Mouse (Mus musculus) left cerebral cortex, adult 8-10 months (tissue): ENCODE results near the gene Gm20388. TPM values are rescaled to one million over a fixed set of nuclear protein-coding genes. Genes with fewer than 3 reads are reported as not detected.
A peak's percentile ranks its signal among the peaks of the same experiment; 100 is the strongest.
"Not testable (repeated sequence)": the region's sequence is repeated elsewhere in the genome, so short reads cannot be mapped to it uniquely, and the experiment has no call there.

Experiments used
- DNase-seq, 2 experiments: peaks; one replicate each; pipeline ENCODE4 v3.0.0; 2022; ENCODE audit warnings: low spot score in 2 of 2
- total RNA-seq, 4 experiments: library from RNA; stranded (reverse); gene quantifications; 2 replicates each; pipeline ENCODE4 v1.2.4; 2022

Gm20388 gene
- total RNA-seq, 4 experiments from 2014 or later = 10.4 to 20.8 (median 16.4) TPM

GRCm38 (mm10) chr8:120357504-120357903 is 446.9 kb downstream of the Gm20388 start:
- no peak for DNase-seq

DNA sequence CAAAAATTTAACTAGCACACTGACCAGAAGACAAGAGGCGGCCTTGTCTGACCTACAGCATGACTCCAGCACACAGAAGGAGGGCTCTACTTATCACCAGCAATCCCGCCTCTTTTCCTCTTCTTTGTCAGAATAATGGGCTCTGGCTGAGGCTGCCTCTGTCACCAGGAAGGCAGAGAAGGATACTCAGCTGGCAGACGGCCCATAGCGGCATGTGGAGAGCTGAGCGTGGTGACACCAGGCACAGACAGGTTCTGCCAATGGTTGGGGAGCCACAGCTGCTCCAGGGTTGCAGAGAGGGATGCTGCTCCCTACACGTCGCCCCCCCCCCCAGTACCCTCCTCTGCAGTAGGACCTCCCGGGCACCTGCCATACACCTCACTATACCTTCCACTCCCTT is 450.7 kb downstream of the Gm20388 start:
- peak in 1 of 2 experiments; percentile 59 for DNase-seq

DNA sequence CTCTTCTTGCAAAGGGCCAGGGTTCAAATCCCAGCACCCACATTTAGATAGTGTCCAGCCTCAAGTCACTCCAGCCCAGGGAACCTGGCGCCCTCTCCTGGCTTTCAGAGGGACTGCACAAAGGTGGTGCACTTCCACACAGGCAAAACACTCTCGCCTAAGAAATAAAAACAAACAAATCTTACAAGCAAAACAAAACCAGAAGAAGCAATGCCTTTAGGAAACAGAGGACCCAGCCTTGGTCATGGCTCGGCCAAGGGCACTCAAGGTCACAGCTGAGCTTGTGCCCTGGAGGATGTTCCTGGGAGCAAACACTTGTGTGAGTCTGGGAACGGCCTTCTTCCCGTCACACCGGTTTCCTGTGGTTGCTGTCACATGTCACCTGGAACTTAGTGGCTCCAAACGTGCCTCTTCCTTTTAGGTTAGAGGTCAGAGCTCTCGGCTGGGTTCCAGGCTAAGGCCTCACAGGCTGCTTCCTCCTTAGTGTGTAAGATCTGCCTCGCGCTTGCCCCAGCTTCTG is 453.0 kb downstream of the Gm20388 start:
- DNase-seq = no peak

- DNase-seq = no peak
These were observed 453.6 kb downstream of the Gm20388 start for GRCm38 (mm10) chr8:120364093-120364725.

GRCm38 (mm10) chr8:120366840-120367239 is 456.2 kb downstream of the Gm20388 start:
- DNase-seq = no peak

DNA sequence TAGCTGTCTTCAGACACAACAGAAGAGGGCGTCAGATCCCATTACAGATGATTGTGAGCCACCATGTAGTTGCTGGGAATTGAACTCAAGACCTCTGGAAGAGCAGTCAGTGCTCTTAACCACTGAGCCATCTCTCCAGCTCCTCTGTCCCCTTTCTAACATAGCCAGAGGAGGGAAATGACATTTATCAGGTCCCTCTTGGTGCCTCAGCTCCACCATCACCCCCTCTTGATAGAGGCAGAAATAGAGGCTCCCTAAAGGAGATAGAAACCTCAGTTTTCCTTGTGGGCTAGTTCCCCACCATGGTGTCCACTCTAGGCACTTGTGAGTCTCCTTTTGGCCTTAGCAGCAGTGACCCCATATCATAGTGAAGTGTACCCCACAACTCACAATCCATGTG is 457.6 kb downstream of the Gm20388 start:
- DNase-seq = not testable (repeated sequence)

GRCm38 (mm10) chr8:120368814-120369649 is 458.4 kb downstream of the Gm20388 start:
- DNase-seq = peak; percentile 46 to 91

- DNase-seq = no peak
These were observed 459.3 kb downstream of the Gm20388 start for GRCm38 (mm10) chr8:120369956-120370355.

GRCm38 (mm10) chr8:120370461-120370860 is 459.8 kb downstream of the Gm20388 start:
- no peak for DNase-seq

DNA sequence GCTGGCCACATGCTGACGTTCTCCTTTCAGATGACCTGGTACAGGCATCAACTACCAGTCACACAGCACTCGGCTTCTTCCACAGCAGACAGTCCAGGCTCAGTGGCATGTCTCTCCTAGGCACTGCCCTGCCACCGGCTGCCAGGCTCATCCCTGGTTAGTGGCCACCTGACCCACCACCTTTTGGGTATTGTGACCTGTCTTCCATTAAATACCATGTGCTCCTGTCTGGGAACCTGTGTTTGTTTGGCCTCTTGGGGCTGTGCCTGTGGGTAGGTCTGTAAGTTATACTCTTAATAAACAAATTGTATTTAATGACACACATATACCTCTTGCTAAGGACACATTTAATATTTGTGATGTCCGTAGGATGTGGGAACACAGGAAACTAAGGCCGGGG is 460.5 kb downstream of the Gm20388 start:
- DNase-seq = no peak

- peak in 1 of 2 experiments; percentile 63 for DNase-seq
These were observed 461.2 kb downstream of the Gm20388 start for GRCm38 (mm10) chr8:120371725-120372457.

DNA sequence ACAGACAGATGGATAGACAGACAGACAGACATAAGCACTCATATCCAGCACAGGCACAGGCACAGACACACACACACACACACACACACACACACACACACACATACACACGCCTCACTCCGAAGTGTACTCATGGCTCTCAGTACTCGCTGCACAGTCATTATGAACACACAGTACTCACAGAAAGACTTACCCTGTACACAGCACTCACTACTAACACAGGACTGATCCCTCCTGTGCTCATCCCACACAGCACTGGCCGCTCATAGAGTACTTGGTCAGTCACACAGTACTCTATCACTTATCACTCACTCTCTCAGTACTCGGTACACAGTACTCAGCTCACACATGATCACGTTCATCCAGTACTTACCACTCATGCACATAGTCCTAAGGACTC is 462.0 kb downstream of the Gm20388 start:
- no peak for DNase-seq

DNA sequence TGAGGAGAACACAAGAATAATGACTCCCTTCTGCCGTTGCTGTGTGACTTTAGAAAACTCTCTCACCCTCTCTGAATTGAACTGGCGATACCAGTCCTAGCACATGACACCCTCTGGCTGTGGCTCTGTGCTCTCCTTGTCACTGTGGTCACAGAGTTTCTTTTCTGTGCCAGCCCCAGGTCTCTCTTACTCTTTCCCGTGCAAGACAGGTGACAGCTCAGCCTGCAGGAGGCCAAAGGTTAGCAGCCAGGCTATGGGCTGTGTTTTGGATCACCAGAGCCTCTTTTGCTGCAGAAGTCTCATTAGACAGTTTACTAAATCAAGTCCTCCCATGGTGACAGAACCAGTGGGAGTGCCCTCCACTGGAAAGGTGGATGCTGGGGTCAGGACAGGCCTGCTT is 463.0 kb downstream of the Gm20388 start:
- no peak for DNase-seq

GRCm38 (mm10) chr8:120374070-120374469 is 463.4 kb downstream of the Gm20388 start:
- no peak for DNase-seq

- no peak for DNase-seq
These were observed 463.9 kb downstream of the Gm20388 start for GRCm38 (mm10) chr8:120374514-120374913.

GRCm38 (mm10) chr8:120375170-120375569 is 464.5 kb downstream of the Gm20388 start:
- DNase-seq = no peak

GRCm38 (mm10) chr8:120376215-120376614 is 465.6 kb downstream of the Gm20388 start:
- DNase-seq = no peak

DNA sequence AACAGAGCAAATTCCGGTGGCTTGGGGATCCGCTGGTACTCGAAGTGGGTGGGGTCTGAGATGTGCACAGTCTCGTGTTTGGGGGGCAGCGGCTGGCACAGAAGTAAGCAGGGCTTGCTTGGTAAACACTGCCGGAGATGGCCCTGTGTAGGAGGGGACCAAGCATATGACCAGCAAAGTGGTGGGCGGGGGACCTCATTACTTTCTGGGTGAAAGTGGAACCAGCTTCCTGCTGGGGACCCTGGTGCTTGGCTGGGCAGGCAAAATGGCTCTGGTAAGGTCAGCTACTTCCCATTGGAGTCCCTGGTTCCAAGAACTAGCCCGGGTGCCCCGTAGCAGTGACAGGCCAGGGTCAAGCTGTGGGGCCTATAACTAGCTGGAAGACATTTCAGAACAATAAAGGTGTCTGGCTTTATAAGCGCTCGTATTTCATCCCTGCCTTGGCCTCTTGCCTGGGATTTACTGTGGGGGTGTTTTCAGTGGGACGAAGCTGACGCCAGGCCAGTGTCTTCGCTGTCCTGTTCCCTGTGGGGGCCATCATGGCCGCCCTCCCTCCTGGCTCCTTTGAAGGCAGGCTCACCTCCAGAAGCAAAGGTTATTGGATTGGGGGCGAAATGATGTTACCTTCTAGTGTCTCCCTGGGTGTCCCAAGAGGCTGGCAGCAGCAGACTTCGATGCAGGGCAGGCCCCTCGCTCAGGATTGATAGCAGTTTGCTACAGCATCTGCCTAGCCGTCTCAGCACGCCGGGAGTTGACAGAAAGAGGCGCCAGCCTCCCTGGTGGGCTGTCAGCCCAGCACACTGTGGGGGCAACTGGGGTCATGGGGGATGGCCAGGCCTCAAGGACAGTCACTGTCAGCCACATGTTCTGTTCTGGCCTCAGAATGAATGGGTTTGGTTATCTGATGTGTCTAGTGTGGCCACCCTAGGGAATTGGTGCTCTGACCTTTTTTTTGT is 466.5 kb downstream of the Gm20388 start:
- DNase-seq = no peak

- DNase-seq = no peak
These were observed 467.2 kb downstream of the Gm20388 start for GRCm38 (mm10) chr8:120377803-120378189.

GRCm38 (mm10) chr8:120378306-120378705 is 467.7 kb downstream of the Gm20388 start:
- DNase-seq = peak in 1 of 2 experiments; percentile 42

DNA sequence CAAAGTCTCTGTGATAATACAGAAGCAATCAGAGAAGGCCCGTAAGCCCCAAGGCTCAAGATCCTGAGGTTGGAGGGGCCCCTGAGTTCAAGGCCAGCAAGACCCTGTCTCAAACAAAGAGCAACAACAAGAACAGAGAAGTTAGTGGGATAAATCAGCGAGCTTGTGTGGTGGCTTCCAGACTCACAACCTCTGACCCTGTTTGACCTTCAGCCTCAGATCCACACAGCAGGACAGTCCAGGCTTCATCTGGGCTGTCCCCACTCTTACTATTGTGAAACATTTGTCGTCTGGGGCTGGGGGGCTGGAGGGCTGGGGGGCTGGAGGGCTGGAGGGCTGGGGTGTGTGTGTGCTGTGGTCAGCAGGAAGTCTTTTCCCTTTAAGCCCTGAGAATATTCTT is 468.4 kb downstream of the Gm20388 start:
- DNase-seq = no peak
